In genomic region chr16:45653934-45654332, GRCm38 (mm10) we compare ENCODE assay signal across 10 mouse cellular contexts. TPM values are rescaled to one million over a fixed set of nuclear protein-coding genes. Genes with fewer than 3 reads are reported as not detected.
DNase-seq lines count a peak whose midpoint lies in the region; ATAC-seq and TF ChIP-seq lines count a peak whose summit lies in the region.
"Had no signal": no experiment of that assay in that cellular context is flagged by ENCODE, and none has a peak within 500 bp of the region (broad histone marks: within the 10 kb centered on the region; RNA-seq: fewer than 3 reads in every experiment).

Gene BC016579 (minus strand): TSS chr16:45654068.

- no peaks in the 10 kb centered on the region for H3K36me3 ChIP-seq in hindbrain, embryonic 14.5 days (replicated peaks; ENCODE audit: control insufficient read depth, insufficient read depth)
- no peaks in the 10 kb centered on the region for H3K36me3 ChIP-seq in liver, adult 2 months (ENCODE audit: control insufficient read depth, insufficient read depth, low read length)
- no peaks in the 10 kb centered on the region for H3K36me3 ChIP-seq in midbrain, embryonic 16.5 days (ENCODE audit: control insufficient read depth, insufficient read depth, low read length)
- H3K36me3 ChIP-seq: G1E had no signal

- no peaks in the 10 kb centered on the region for H3K79me2 ChIP-seq in liver, adult 2 months (ENCODE audit: control insufficient read depth, insufficient read depth, low read length)

- peak within 1 kb of the TSS; percentile 25 for H3K4me3 ChIP-seq in hindbrain, embryonic 14.5 days (replicated peaks; ENCODE audit: low read length)
- peak within 1 kb of the TSS; percentile 47; the same call in 1 of the 2 replicates for H3K4me3 ChIP-seq in liver, adult 2 months (ENCODE audit: insufficient read depth, low read depth, low read length)
- peak within 1 kb of the TSS; percentile 35 for H3K4me3 ChIP-seq in midbrain, embryonic 16.5 days (ENCODE audit: low read depth, low read length)

- H3K4me1 ChIP-seq in hindbrain, embryonic 14.5 days (replicated peaks; ENCODE audit: control insufficient read depth, insufficient read depth, low read length): no peaks in the 10 kb centered on the region; the same call in 1 of the 2 replicates
- H3K4me1 ChIP-seq in liver, adult 2 months (ENCODE audit: control insufficient read depth, insufficient read depth, low read length): peaks cover 6% of the 10 kb centered on the region; the same call in 1 of the 2 replicates
- H3K4me1 ChIP-seq in midbrain, embryonic 16.5 days (ENCODE audit: control insufficient read depth, insufficient read depth, low read length): no peaks in the 10 kb centered on the region

- 6% methylated on average over 20 of the region's 20 CpGs for WGBS in hindbrain, embryonic 14.5 days
- WGBS in liver, adult 2 months: 14% methylated on average over 20 of the region's 20 CpGs
- WGBS in midbrain, embryonic 16.5 days: 5% methylated on average over 20 of the region's 20 CpGs

- no peak within 1 kb of the TSS for H3K27ac ChIP-seq in hindbrain, embryonic 14.5 days
- no peak within 1 kb of the TSS for H3K27ac ChIP-seq in liver, adult 2 months (replicated peaks; ENCODE audit: insufficient read depth, low read depth, low read length)
- no peak within 1 kb of the TSS for H3K27ac ChIP-seq in midbrain, embryonic 16.5 days (ENCODE audit: low read length)
- H3K27ac ChIP-seq: macrophage had no signal

- peaks cover 13% of the 10 kb centered on the region; the same call in 1 of the 2 replicates for H3K27me3 ChIP-seq in hindbrain, embryonic 14.5 days (ENCODE audit: control insufficient read depth, insufficient read depth, low read length)
- no peaks in the 10 kb centered on the region for H3K27me3 ChIP-seq in liver, adult 2 months (ENCODE audit: control insufficient read depth, insufficient read depth, low read length)
- H3K27me3 ChIP-seq in midbrain, embryonic 16.5 days (ENCODE audit: control insufficient read depth, insufficient read depth, low read depth, low read length): no peaks in the 10 kb centered on the region; the same call in none of the 2 replicates

- peak; percentile 46; the same call in 1 of the 2 replicates for ATAC-seq in hindbrain, embryonic 14.5 days (ENCODE audit: low FRiP score)
- peak; percentile 45; the same call in 1 of the 2 replicates for ATAC-seq in midbrain, embryonic 16.5 days

- H3K9ac ChIP-seq in hindbrain, embryonic 14.5 days: peak within 1 kb of the TSS; percentile 28; the same call in 1 of the 2 replicates
- H3K9ac ChIP-seq in liver, adult 2 months (ENCODE audit: low read depth, low read length): no peak within 1 kb of the TSS
- H3K9ac ChIP-seq in midbrain, embryonic 16.5 days (ENCODE audit: low read depth, low read length): peak within 1 kb of the TSS; percentile 54

- no peak for TF ChIP-seq CTCF in liver, adult 2 months (IDR thresholded peaks at IDR 0.05; ENCODE audit: low read depth, low read length)

- TF ChIP-seq POLR2A in liver, adult 2 months (IDR thresholded peaks at IDR 0.05; ENCODE audit: extremely low read depth, insufficient read depth, low read length): no peak

- H3K4me2 ChIP-seq in hindbrain, embryonic 14.5 days (replicated peaks): peak within 1 kb of the TSS; percentile 55
- peak within 1 kb of the TSS; percentile 62 for H3K4me2 ChIP-seq in midbrain, embryonic 16.5 days (ENCODE audit: low read length)

- H3K9me3 ChIP-seq in hindbrain, embryonic 14.5 days (ENCODE audit: control insufficient read depth, low read length): no peaks in the 10 kb centered on the region
- no peaks in the 10 kb centered on the region for H3K9me3 ChIP-seq in midbrain, embryonic 16.5 days (replicated peaks; ENCODE audit: control insufficient read depth, low read length, poor library complexity, severe bottlenecking)
- H3K9me3 ChIP-seq: G1E had no signal

- DNase-seq in embryo, embryonic 10.5 days (ENCODE audit: low spot score): peak; percentile 3
- DNase-seq in embryo, embryonic 10 days (ENCODE audit: low spot score): no peak
- DNase-seq in cerebellum, adult 9-10 months: peak; percentile 29
- DNase-seq in hindbrain, embryonic 14.5 days (ENCODE audit: low spot score): no peak
- DNase-seq in liver, adult 2 months (ENCODE audit: extremely low read depth, low read depth, low spot score): no peak
- DNase-seq in frontal cortex, postnatal 25 days (ENCODE audit: low spot score in 2 of 2): no peak
- no peak for DNase-seq in layer of hippocampus, postnatal 14 days (ENCODE audit: low spot score in 2 of 2)

RNA-seq across cellular contexts. Expression of gene BC016579, which starts in this region (rescaled TPM):
- polyA plus RNA-seq in hindbrain, embryonic 14.5 days (2014; fragmentation: Nextera tagmentation; extraction: Ambion mirVana): 0.09 TPM in 1 of 2 replicates, not detected in the other
- total RNA-seq in liver, adult 2 months (2014; rRNA removed): 0.13 and 0.18 TPM in 2 replicates
- 0.04 TPM in 1 of 2 replicates, not detected in the other for polyA plus RNA-seq in liver, adult 2 months (2012; rRNA removed)
- polyA plus RNA-seq in midbrain, embryonic 16.5 days (2015; fragmentation: Nextera tagmentation; extraction: Ambion mirVana): not detected in 2 replicates
- not detected for total RNA-seq in layer of hippocampus, postnatal 14 days (2021)
- polyA plus RNA-seq: G1E, macrophage had no signal

Comparison
In these comparisons a context has a peak if more than half of its experiments do, and no peak if none do; other contexts are left out.
1. DNase-seq: peak in embryo, embryonic 10.5 days (single experiment) and cerebellum, adult 9-10 months (single experiment); none in embryo, embryonic 10 days (single experiment), hindbrain, embryonic 14.5 days (single experiment), liver, adult 2 months (single experiment), frontal cortex, postnatal 25 days (0 of 2) and layer of hippocampus, postnatal 14 days (0 of 2).
2. Peak in ATAC-seq, H3K4me3 ChIP-seq, H3K9ac ChIP-seq and H3K4me2 ChIP-seq in hindbrain, embryonic 14.5 days; RNA of the gene not detected or under 1 TPM.
3. Peak in ATAC-seq, H3K4me3 ChIP-seq, H3K9ac ChIP-seq and H3K4me2 ChIP-seq in midbrain, embryonic 16.5 days; RNA of the gene not detected or under 1 TPM.
4. Peak in every context shown above with its lines, with median percentiles within 50 percentile points of each other: H3K4me3 ChIP-seq.